Mouse (Mus musculus) T-helper 1 cell (primary cell): ENCODE measurements around the gene Fam217b.

ENCODE experiments used
- in situ Hi-C: fragments of 300-600 bp; cut with MboI, MseI; formaldehyde crosslinking; loops from one replicate; pipeline ENCODE4 v1.15.1; 2025; ENCODE audit warnings: high pct_unique_total_duplicates

Fam217b gene

GRCm38 (mm10) chr2:178433903-178434302, 19.6 kb downstream of the Fam217b start:
- in situ Hi-C loops: no loop called here

- in situ Hi-C loops: no loop called here
These were observed 23.0 kb downstream of the Fam217b start for GRCm38 (mm10) chr2:178437311-178437710.

DNA sequence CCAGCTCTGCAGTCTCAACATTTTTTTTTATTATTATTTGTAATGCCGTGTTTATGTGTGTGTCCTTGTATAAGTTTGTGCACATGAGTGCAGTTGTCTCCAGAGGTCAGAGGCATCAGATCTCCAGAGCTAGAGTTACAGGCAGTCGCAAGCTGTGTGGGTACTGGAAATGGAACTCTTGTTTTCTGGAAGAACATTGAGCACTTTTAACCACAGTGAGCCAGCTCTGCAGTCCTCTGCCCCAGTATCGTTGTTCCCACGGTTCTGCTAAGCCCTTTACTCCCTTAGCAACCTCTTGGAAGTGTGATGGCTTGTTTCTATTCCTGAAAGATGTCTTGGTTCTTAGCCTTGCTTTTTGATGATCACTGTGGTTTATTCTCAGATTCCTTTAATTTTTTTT, 35.1 kb downstream of the Fam217b start:
- in situ Hi-C loops: no loop called here

DNA sequence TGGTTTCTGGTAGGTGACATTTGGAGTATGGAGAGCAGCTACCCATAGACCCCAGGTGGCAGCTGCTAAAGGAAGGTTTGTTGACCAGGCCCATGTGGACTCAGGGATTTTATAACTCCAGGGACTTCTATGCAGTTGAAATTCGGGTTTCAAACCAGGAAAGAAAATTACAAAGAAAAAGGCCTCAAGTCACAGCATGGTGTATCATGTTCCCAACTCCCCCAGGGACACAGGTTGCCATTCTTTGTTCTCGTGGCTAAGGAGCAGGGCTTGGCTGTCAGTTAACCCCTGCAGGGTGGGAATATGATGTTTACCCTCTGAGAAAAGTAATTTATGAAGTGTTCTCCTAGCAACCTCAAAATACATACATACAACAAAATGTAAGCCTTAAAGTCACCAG, 35.9 kb downstream of the Fam217b start:
- in situ Hi-C loops: no loop called here

GRCm38 (mm10) chr2:178450961-178451360, 36.6 kb downstream of the Fam217b start:
- in situ Hi-C loops: no loop called here

GRCm38 (mm10) chr2:178454664-178455516, 40.6 kb downstream of the Fam217b start:
- in situ Hi-C loops: no loop called here

DNA sequence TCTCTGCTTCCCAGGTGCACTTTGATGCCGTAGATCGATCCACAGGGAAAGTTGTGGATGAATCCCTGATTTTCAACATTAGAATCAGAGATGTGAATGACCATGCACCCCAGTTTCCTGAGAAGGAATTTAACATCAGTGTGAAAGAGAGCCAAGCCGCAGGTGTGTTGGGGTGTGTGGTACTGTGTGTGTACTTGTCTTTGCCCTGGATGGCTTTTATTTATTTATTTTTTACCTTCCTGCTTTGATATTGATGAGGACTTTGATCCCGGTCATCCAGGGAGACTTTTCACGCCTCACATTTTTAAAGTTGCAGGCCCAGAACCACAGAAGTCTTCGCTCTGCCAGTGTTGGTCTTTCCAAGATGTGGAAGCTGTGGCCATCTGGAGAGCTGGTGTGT, 43.1 kb downstream of the Fam217b start:
- in situ Hi-C loops: no loop called here

- in situ Hi-C loops: no loop called here
These were observed 46.0 kb downstream of the Fam217b start for GRCm38 (mm10) chr2:178460353-178460752.

DNA sequence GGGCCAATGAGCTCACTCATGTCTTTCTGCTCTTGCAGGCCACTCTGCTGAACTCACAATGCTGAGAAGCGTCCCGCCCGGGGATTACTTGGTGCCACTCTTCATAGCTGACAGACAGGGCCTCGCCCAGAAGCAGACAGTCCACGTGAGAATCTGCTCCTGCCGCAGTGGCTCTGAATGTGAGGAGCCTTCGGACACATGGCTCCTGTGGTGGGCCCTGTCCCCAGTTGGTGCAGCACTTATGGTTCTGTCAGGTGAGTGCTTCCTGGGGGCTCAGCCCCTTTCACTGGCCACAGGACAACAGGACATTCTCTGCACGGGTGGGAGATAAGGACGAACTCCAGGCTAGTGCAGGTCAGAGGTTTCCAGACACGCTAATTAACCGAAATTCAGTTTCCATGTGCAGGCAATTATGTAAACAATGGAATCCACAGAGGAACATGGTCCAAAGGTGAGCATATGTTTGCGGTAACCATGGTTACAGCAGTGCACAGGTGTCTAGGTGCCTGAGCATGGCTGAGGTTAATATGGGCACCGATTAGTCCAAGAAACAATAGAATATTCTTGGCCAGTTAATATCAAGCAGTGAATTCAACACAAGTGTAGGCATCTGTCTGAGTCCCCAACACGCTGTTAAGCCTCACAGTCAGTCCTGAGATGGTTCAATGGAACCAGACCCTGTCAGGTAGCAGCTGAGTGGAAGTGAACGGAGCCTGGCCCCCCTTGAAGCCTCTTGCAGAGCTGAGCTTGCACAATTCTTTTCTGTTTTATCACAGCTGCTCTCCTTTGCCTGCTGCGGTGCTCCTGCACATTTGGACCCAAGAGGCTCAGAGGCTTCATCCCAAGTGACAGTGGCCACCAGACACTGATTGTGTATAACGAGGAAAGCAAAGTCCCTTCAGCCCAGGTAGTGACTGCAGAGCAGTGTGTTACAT, 57.5 kb downstream of the Fam217b start:
- in situ Hi-C loops: no loop called here

DNA sequence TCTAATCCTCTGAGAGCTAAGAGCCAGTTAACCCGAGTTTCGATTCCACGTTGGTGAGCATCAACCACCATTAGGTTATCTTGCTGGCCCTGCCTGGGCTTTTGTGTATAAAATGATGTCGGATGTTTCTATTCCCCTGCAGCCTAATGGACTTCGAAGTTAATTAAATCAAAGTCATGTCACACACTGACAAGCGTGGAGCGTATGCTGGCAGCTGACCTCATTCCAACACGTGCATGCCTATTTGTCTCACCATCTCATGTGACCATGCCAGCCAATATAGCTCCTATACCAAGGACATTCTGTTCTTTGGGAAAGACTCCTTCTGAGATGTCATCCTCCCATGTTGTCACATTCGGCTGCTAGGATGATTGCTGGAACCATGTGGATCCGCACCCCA, 59.6 kb downstream of the Fam217b start:
- in situ Hi-C loops: no loop called here
